Mouse (Mus musculus): Measurements from ENCODE around the gene Gpsm3.

Gpsm3 gene

DNA sequence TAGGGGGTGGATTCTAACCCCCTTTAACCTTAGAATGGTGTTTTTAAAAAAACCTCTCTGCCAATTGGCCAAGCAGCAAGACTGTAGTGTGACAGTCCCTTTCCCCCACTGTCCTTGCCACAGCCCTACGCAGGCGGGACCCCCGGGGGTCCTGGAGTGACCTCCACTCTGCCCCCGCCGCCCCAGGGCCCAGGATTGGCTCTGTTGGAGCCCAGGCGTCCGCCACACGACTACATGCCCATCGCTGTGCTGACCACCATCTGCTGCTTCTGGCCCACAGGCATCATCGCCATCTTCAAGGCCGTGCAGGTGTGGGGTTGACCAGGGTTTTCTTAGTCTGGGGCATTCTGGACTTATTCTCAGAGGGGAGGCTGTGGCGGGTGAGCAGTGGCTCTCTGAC lies 42.0 kb downstream of the Gpsm3 start:
- no peak for DNase-seq

DNA sequence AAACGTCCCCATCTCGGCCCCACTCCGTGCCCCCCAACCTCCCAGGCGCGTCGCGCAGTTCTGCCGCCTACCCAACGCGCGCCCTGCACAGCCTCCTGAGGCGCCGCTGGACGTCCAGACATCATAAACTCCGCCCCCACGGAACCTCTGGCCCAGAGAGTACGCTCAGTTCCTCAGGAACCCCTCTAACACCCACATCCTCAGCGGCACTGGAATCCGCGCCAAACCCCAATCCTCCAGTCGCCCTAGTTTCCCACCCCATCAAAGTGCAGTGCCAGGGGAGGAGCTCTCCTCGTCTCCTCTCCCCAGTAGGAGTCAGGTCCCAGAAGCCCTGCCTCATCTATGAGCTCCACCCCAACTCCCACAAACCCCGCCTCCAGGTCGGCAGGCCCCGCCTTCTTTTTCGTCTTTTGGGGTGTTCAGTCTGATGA lies 42.7 kb downstream of the Gpsm3 start:
- peak; percentile 70 for DNase-seq

- DNase-seq: no peak
Measured at GRCm38 (mm10) chr17:34635671-34636070, 46.1 kb downstream of the Gpsm3 start.

- no peak for DNase-seq
Measured at GRCm38 (mm10) chr17:34637459-34637858, 47.9 kb downstream of the Gpsm3 start.

GRCm38 (mm10) chr17:34639461-34640255 lies 50.1 kb downstream of the Gpsm3 start:
- no peak for DNase-seq

DNA sequence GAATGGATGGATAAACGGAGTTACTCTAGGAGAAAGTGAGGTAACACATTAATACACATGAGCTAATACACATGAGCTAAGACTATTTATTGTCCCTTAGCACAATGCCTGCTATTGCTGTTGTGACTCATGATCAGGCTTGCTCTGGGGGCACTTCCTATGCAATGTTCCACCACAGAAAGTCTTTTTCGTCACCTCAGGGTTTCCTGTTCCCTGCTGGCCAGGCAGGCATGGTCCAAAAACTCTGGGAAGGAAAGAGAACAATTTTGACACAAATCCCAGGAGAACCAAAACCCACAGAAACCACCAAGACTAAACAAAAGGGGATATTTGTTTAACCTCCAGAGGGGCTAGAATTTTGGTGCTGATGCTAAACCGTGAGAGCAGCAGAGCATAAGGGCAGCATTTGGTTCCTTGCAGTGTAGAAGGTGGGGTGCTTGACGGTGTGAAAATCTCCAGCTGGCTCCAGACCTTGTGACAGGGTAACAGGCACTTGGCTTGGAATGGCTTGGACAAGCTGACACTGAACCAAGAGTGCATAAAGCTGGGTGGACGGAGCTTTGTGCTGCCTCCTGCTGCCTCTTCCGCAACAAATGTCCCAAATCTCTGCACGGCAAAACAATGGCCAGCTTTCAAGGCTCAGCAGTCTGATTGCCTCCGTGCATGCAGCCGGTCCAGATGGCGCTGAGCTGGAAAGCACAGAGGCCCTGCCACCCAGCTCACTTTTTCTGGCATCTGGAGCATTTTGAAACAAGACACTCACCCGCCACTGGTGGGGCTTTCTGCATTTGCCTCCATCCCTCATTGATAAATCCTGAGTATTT lies 51.4 kb downstream of the Gpsm3 start:
- no peak for DNase-seq

Measured in liver (tissue).